Mouse (Mus musculus): Measurements from ENCODE around the gene Itsn1.

The Itsn1 gene

DNA sequence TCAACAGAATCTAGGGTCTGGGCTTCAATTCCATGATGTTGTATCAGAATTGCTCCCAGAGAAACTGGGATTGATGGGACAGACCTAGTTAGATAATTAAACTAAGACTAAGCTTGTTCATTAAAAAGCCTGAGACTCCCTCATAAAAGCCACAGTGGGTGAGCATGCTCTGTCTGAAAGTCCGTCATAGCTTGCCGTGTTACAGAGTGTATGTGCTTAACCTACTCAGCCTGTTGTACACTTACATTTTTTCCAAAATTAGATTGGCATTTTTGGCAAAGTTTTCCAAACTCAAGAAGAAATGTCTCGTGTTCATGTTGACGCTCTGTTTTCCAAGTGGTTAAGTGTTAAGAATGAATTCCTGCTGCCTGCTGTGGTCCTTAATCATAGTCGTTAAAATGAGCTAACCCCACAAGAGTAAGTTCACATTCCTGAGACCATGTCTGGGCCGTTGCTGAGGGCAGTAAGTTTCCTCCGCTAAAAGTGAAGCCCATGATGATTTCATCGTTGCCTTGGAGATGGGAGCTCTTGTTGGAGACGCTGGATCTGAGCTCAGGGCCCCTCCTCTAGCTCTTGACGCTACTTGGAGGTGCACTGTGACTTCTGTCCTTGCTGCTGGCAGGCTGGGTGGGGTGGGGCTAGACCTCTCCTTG, 117.1 kb downstream of the Itsn1 start:
- DNase-seq (ENCODE audit: low spot score in 2 of 2): no peak

DNA sequence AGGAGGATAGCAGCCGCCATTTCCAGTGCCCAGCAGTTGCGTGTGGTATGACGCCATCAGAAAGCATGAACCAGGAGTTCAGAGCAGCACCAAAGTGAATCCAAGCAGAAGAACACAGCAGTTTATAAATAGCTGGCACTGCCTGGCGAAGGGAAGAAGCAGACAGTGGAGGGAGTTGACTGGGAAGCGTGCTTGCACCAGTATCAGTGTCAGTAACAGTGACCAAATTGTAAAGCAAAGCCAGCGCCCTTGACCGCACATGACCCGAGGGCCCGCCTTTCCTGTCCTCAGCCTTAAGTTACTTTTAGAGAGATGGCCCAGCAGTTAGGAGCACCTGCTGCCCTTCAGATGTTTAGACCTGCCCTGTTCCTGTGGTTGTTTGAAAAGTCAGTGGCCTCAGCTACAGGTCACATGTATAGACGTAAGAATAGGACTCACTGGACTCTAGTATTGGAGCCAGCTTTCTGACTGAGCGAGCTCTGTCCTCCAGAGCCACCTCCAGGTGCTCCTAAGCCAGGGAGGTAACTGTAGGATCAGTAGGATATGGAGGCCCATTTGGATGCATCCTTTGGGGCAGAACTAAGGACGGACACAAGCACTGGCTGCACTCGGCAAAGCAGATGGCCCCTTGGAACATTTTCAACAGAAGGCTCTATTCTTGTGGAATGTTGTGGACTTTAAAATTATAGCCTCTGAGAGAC, 118.6 kb downstream of the Itsn1 start:
- no peak for DNase-seq (ENCODE audit: low spot score in 2 of 2)

DNA sequence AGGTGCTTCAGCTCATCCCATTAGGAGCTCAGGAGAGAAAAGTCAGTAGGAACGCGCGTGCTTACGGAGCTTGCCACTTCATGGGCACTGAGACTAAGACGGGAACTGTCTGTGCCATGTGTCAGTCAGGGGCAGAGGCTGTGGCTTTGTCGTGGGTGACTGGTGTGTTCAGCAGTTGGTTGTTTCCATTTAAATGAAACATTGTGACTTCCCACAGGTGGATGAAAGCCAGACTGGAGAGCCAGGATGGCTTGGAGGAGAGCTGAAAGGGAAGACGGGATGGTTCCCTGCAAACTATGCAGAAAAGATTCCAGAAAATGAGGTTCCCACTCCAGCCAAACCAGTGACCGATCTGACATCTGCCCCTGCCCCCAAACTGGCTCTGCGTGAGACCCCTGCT, 119.4 kb downstream of the Itsn1 start:
- no peak for DNase-seq (ENCODE audit: low spot score in 2 of 2)

DNA sequence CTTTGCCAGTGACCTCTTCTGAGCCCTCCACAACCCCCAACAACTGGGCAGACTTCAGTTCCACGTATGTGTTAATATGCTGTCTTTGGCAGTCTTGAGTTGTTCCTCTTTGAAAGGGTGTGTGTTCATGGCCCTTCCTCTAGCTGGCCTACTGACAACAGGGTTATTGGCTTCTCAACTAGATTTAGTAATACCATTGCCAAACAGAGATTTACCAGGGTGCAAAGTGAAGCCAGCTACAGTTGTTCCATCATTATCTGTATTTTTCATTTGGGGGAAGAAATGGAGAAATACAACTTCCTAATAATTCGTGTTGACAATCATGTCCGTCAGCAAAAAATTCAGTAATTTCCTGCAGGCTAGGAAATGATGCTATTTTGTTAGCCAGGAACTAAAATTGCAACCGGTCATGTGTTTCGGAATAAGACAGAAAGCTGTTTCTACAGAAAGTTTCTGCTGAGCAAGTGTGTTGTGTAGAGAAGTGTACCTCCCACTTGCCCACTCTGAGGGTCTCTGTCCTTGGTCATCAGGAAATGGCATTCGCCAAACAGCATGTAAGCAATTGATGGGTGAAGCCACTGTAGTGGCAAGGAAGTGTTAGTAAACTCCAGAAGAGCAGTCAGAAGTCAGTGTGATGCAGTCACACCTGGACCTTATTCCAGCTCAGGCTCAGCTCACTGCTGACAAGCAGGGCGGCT, 120.0 kb downstream of the Itsn1 start:
- no peak for DNase-seq (ENCODE audit: low spot score in 2 of 2)

DNA sequence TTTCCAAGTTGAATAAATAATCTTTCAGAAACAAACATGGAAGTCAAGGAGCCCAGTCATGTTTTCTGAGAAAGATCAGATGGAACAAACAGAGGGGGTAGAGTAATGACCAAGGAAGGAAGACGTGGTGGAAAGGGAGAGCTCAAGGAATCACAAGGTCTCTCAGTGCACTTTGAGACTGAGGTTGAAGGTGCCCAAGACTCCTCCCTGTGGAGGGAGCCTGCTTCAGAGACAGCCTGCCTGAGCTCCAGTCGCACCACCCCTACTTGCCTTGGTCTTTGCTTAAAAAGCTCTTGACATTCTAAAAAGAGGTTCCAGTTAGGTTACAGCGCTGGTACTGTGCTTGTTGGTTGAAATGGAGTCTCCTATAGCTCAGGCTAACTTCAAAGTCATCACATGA, 121.1 kb downstream of the Itsn1 start:
- no peak for DNase-seq (ENCODE audit: low spot score in 2 of 2)

DNA sequence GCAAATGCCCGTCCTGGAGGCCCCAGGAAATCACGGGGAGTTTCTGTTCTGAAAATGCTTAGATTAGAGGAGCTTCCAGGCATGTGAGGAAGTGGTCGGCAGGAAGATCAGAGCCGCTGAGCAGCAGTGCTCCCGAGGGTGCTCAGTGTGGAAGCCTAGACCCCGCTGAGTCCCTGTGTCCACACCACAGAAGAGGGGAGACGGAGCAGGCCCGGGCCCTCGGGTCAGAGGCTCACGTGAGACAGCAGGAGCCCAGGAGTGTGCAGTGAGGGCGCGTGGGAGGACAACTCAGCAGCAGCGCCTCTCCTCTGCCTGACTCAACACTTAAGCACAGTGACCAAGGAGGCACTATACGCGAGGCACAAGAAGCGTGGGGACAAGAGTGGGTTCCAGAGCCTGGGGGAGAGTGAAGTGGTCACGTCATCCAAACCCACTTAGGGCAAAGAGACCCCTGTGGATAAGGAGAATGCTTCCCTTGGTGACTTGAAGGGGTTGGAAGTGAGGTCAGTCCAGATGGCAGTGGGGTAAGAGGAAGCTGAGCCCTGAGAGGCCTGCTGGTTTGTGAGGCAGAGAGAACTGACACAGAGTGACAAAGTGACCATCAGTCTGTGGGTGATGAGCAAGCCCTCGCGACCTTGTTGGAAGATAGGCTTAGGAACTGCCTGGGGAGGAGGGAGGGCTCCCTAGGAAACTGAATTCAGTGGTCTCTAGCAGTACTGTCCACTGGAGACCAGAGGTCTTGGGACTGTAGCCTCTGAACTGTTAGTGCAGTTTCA, 122.6 kb downstream of the Itsn1 start:
- DNase-seq (ENCODE audit: low spot score in 2 of 2): no peak

DNA sequence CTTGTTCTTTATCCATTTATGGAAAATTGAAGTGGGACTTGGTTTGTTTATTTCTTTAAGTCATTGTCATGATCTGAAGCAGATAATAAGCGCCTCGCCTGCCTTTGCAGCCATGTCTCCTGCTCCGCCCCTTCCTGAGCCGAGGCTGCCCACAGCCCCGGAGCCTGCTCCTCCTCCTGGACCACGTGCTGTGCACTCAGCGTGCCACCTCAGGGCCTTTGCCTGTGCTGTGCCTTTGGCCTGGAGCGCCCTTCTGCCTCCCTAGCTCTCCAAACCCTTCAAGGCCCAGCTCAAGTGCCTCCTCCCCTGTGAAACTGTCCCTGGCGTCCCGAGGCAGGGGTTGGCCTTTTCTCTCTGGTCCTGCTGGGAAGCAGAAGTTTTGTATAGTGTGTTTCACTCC, 123.7 kb downstream of the Itsn1 start:
- no peak for DNase-seq (ENCODE audit: low spot score in 2 of 2)

DNA sequence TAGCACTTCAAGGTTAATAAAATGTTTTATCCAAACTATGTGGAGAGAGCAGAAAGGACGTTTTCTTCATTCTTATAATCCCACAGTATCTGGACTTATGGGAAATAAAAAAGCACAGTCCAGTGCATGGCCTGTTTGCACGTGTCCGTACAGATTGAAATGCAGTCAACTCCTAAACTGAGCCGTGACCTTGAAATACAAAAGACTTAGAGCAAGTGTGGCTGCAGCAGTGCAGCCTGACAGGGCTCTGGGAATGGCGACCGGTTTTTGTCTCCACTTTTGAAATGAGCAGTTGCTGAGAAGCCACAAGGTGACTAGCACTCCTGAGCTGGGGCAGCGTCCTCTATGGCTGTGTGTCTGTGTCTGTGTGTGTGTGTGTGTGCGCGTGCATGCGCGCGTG, 124.1 kb downstream of the Itsn1 start:
- DNase-seq (ENCODE audit: low spot score in 2 of 2): no peak

DNA sequence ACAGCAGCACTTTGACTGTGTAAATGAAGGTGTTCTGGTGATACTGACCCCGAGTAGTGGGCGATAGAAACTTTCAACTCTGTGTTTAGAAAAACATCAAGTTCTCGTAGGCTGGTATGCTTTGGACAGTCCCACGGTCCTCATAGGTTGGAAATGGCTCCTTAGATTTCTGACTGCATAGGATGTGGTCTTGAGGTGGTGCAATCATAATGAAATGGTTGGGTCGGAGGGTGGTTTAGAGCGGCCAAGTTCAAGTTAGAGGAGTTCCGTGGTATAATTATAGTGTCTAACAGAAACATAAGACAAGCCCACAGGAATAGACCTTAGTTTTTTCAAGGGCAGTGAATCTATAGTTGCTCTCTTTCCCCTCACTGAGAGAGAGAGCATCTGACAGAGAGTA, 129.6 kb downstream of the Itsn1 start:
- no peak for DNase-seq (ENCODE audit: low spot score in 2 of 2)

DNA sequence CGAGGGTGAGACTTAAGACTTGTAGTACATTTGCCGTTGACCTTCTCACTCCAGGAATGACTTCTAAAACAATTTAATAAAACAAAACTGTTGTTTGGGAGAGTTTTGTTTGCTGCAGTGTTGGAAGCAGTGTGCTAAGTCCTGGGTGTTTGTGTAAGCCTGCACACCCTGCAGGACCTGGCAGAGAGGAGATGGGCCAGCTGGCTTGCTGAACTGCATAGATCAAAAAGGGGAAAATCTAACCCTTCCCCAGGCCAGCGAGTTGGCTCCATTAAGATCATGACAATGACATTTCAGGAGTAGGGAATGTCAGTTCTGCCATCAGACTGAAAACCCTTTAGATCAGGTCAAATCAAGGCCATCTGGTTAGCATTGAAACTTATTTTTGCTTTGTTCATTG, 130.1 kb downstream of the Itsn1 start:
- no peak for DNase-seq (ENCODE audit: low spot score in 2 of 2)

DNA sequence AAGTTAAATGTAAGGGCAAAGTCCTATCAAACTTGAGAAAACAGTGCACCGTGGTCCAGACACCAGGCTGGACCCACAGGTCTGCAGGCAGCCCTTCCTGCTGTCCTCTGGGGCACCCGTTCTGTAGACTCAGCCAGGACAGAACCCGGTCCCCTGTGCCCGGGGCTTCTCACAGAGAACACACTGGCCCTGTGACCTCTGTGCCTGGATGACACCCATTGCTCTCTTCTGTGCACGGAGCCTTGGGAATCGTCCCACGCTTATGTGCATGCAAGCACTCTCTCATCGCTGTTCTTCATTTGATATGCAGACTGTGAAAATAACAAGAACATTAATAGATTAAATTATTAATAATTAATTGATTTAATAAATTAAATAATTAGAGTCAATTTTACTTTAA, 130.9 kb downstream of the Itsn1 start:
- DNase-seq (ENCODE audit: low spot score in 2 of 2): no peak

DNA sequence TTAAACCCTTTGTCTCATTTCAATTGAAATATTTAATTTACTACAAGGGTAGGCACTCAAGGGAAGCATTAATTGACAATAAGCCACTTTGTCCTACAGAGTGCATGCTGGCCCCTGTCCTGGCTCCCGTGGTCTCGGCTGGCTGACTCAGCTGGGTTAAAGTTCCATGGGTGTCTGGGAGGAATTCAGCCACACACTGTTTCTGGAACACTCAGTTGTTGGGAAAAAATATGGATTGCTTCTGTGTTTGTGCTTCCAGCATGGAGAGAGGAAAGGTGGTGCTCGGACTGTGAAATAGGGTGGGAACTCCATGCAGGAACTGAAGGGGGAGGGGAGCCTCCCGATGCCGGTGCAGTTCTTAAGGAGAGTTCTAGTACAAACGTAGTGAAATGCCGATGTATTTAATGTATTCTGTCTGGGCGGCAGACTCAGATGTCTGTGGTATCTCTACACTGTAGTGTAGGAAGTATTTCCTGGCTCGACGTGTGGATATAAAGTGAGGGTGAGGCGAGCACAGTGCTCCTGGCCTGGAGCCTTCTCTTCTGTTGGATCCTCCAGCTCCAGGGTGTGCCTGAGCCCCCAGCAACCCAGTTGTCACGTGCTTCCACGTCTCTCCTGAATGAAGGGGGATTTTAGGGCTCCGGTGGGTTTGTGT, 131.5 kb downstream of the Itsn1 start:
- no peak for DNase-seq (ENCODE audit: low spot score in 2 of 2)

DNA sequence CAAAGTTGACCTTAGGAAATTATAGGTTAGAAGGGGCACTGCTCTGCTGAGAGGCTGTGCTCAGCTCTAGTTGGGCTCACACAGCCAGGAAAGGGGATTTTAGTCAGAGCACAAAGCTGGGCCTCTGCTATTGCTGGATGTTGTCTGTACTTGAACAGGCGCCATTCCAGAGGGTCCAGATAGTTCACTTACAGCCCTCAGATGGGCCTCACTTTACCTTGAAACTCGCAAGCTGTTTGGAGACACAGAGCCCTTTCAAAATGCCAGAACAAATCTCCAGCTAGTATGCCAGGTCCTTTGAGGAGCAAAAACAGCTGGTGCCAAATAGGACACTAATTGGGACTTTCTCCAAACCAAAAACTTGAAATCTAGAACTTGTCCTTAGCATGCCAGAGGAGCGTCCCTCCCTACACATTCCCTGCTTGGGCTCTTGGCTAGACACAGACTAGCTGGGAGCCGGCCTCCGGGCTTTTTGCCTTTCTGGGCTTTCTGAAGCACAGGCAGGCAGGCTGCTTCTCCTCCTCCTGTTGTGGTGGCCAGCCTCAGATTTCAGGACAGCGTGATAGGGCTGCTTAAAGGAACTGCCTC, 132.8 kb downstream of the Itsn1 start:
- DNase-seq (ENCODE audit: low spot score in 2 of 2): no peak

DNA sequence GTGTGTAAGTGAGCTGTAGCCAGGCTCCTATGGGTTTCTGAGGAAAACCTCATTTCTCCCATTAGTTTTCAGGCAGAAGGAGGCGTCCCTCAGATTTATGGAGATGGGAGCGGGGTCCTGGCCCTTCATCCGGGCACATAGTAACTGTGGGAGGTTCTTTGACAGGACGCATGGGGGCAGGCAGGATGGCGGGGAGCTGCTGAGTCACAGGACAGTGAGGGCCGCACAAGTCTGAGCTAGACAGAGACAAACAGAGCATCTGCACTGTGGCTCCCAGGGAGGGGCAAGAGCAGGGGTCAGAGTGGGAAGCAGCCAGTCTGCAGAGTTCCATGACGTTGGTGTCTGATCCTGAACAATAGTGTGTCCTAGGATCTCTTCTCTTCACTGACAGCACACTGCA, 133.8 kb downstream of the Itsn1 start:
- no peak for DNase-seq (ENCODE audit: low spot score in 2 of 2)

DNA sequence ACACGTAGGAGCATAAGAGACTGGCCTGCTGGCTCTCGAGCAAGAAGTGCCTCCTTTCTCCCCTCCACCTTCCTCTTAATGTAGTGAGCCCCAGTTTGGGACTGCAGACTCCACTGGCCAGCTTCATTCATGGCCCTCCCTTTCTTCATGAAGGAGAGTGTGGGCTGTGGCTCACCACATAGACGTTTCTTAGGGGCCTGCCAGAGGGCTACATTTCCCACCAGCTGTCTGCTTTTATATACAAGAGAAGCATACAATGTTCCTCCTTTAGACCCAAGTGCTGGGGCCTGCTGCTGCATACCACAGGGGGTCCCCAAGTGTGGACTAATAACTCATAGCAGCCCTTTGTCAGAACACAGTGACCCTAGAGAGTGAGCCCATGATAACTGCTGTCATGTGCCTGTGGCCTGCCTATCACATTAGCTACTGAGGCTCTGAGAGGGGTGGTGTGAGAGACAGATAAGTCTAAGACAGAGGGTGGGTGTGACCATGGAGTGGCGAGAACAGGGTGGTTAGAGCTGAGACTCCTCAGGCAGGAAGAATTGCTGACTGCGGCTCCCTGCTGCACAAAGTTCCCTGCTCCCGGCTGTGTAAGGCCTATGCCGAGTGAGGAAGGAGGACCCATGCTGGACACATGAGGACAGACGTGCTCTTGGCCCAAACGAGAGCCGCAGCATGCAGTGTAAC, 135.7 kb downstream of the Itsn1 start:
- peak; percentile 40 to 67 for DNase-seq (ENCODE audit: low spot score in 2 of 2)

DNA sequence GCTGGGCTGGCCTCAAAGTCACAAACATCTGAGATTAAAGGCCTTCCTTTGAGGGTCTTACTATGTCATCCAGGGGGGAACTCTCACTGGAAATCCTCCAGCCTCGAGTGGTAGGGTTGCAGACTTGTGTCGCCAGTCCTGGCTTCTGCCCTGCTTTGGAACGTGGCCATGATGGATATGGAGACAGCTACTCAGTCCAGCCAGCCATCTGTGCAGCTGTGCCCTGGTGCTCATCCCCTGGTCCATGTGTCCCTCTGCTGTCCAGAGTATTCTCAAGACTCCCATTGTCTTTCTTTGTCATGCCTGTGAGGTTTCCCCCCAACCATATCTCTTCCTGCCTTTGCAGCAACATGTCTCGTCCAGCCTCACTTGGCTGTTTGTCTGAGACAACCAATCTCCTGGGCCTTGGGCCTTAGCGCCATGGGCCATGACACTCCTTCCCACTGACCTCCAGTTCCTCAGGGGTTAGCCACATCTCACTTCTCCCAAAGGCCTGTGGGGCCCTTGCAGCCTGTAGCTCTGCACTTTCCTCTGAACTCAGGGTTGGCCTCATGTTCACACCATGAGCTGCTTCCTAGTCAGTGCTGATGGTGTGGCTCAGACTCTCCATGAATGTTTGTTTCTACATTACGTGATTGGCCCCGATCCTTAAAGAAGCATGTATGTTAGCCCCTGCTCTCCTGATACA, 136.6 kb downstream of the Itsn1 start:
- no peak for DNase-seq (ENCODE audit: low spot score in 2 of 2)

DNA sequence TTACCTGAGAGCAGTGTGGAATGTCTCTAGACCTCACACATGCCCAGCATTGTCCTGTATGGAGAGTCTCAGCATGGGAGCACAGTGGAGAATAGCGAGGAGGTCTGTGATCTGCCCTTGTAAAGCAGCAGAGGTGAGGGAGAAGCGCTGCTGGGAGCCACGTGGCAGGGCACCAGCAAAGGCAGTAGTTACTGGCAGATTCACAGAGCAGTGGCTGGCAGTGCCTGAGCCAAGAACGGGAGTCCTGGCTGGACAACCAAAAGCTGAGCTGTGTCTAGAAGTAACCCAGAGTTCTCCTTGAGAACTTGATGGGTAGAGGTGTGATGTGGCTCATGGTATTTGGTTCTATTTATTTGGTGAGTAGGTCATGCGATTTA, 137.2 kb downstream of the Itsn1 start:
- DNase-seq (ENCODE audit: low spot score in 2 of 2): no peak

DNA sequence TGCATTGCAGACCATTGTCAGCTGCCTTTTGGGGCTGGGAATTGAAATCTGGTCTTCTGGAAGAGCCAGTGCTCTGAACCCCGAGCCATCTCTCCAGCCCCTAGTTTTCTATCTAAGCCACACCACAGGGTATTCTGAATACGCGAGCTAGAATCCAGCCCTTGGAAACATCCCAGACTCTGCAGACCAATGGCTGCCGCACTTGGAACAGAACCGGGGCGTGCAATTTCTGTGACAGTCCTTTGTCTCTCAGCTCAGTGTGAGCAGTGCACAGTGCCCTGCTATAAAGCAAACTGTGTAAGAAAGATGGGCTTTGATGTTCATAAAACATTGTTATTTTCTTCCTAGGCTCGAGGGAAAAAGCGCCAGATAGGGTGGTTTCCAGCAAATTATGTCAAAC, 138.6 kb downstream of the Itsn1 start:
- DNase-seq (ENCODE audit: low spot score in 2 of 2): no peak

DNA sequence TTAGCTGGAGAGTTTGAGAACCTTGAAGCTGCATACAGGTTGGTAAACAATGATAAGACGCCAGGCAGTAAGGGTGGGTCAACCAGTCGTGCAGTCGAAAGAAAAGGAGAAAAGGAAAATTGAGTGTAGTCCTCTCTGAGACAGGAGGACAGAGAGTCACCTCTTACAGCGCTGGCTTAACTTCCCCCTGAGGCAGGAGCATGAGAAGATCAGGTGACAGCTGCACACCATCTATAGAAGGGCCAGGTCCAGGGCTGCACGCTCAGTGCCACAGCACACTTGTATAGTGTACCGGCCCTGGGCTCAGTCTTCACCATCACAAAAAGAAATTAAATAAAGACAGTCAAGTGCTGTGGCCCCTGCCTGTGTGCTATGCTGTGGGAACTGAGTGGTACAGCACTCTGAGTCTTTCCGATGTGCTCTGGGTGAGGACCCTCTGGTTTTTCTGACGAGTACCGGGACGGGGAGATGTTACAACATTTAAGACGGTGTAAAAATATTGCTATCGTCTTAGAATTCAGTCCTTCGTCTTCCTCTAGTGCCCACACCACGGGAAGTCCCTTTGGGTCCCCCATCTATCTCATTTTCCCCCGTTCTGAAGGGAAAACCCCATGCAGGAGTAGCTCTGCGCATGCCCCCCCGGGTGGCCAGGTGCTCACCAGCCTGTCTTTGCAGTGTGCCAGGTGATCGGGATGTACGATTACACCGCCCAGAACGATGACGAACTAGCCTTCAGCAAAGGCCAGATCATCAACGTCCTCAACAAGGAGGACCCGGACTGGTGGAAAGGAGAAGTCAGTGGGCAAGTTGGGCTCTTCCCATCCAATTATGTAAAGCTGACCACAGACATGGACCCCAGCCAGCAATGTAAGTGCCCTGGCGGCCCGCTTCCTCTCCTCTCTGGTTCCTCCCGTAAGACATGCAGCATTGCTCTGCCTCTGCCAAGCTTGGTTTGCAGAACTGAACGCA, 140.1 kb downstream of the Itsn1 start:
- peak; percentile 70 to 78 for DNase-seq (ENCODE audit: low spot score in 2 of 2)

Data from spleen, postnatal 36 days (tissue).